Mouse (Mus musculus): ENCODE results near the gene Rere. TPM values are rescaled to one million over a fixed set of nuclear protein-coding genes. Genes with fewer than 3 reads are reported as not detected.

Rere gene
- total and polyA plus RNA-seq, 2 experiments from 2014 or later, result 18.9 to 31.3 TPM

GRCm38 (mm10) chr4:150575363-150576092 is 294.1 kb downstream of the Rere start:
- Histone ChIP-seq H3K9ac (no peak overlapping the region), H3K9me3 (ENCODE audit: low read length) (no peaks in the 10 kb centered on the region), H3K4me2 (ENCODE audit: low read depth) (no peak overlapping the region), H3K4me3 (ENCODE audit: low read depth, low read length) (no peak overlapping the region), H3K27me3 (ENCODE audit: insufficient read depth, low read length) (no peaks in the 10 kb centered on the region), H3K36me3 (ENCODE audit: insufficient read depth) (no peaks in the 10 kb centered on the region), H3K27ac (ENCODE audit: low read depth, low read length) (no peak overlapping the region), H3K4me1 (ENCODE audit: insufficient read depth) (no peaks in the 10 kb centered on the region; the same call in 1 of the 2 replicates)
- ATAC-seq (no peak), DNase-seq (no peak)
- WGBS, result 76% methylated on average over 3 of the region's 3 CpGs
- TF ChIP-seq CTCF (IDR thresholded peaks at IDR 0.05; ENCODE audit: low read depth), result no peak

GRCm38 (mm10) chr4:150576339-150576738 is 294.9 kb downstream of the Rere start:
- 91% methylated on average over 3 of the region's 3 CpGs for WGBS
- no peak for DNase-seq
- Histone ChIP-seq H3K4me3 (ENCODE audit: low read depth, low read length) (no peak overlapping the region), H3K4me1 (ENCODE audit: insufficient read depth) (no peaks in the 10 kb centered on the region; the same call in 1 of the 2 replicates), H3K27ac (ENCODE audit: low read depth, low read length) (no peak overlapping the region), H3K27me3 (ENCODE audit: insufficient read depth, low read length) (no peaks in the 10 kb centered on the region), H3K4me2 (ENCODE audit: low read depth) (no peak overlapping the region), H3K36me3 (ENCODE audit: insufficient read depth) (no peaks in the 10 kb centered on the region), H3K9me3 (ENCODE audit: low read length) (no peaks in the 10 kb centered on the region), H3K9ac (no peak overlapping the region)
- no peak for ATAC-seq
- TF ChIP-seq CTCF (IDR thresholded peaks at IDR 0.05; ENCODE audit: low read depth), result no peak

GRCm38 (mm10) chr4:150578021-150578420 is 296.6 kb downstream of the Rere start:
- no peak overlapping the region for H3K4me3 ChIP-seq (ENCODE audit: low read depth, low read length)
- no peak overlapping the region for H3K9ac ChIP-seq
- no peaks in the 10 kb centered on the region for H3K36me3 ChIP-seq (ENCODE audit: insufficient read depth)
- H3K4me2 ChIP-seq (ENCODE audit: low read depth), result no peak overlapping the region
- WGBS, result 92% methylated on average over 3 of the region's 3 CpGs
- no peak for DNase-seq
- no peak for TF ChIP-seq CTCF (IDR thresholded peaks at IDR 0.05; ENCODE audit: low read depth)
- ATAC-seq, result no peak
- H3K27ac ChIP-seq (ENCODE audit: low read depth, low read length), result no peak overlapping the region
- peaks cover 3% of the 10 kb centered on the region for H3K4me1 ChIP-seq (ENCODE audit: insufficient read depth)
- H3K9me3 ChIP-seq (ENCODE audit: low read length), result no peaks in the 10 kb centered on the region
- H3K27me3 ChIP-seq (ENCODE audit: insufficient read depth, low read length), result no peaks in the 10 kb centered on the region

DNA sequence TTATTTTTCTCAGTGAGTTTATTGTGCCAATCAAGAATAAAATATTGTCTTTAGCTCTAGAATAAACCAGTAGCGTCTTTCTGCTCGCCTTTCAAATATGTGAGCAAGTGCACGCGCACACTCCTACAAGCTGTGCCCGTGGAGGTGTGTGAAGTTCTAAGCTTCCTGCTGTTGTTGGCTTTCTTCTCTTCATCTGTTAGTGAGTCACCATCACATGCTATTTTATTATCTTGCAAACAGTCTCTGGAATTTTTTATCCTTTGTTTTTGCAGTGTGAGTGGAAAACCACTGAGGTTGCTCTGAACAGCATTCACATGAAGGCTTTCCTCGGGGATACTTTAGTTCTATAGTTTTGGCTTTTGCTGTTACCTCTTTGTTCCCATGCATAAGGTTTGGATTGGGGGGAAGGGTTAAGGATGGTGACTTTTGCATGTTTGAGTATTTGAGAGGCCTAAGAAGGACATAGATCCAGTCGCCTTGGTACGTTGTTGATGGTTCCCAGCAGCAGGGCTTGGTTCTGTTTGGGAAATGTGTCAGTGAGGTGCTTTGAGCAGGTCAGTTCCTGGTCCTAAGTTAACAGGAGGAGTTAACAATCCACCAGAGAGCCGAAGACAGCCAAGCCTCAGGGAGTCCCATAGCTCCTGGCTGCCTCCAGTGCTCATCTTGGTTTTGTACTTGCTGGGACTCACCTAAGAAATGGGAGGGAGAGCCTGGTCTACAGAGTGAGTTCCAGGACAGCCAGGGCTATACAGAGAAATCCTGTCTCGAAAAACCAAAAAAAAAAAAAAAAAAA is 300.7 kb downstream of the Rere start:
- Histone ChIP-seq H3K36me3 (ENCODE audit: insufficient read depth) (no peaks in the 10 kb centered on the region), H3K9me3 (ENCODE audit: low read length) (no peaks in the 10 kb centered on the region), H3K27ac (ENCODE audit: low read depth, low read length) (no peak overlapping the region), H3K27me3 (ENCODE audit: insufficient read depth, low read length) (no peaks in the 10 kb centered on the region), H3K9ac (no peak overlapping the region), H3K4me2 (ENCODE audit: low read depth) (no peak overlapping the region), H3K4me1 (ENCODE audit: insufficient read depth) (peaks cover 15% of the 10 kb centered on the region), H3K4me3 (ENCODE audit: low read depth, low read length) (no peak overlapping the region)
- 65% methylated on average over 10 of the region's 10 CpGs for WGBS
- TF ChIP-seq CTCF (IDR thresholded peaks at IDR 0.05; ENCODE audit: low read depth), result no peak
- DNase-seq (no peak), ATAC-seq (no peak)

DNA sequence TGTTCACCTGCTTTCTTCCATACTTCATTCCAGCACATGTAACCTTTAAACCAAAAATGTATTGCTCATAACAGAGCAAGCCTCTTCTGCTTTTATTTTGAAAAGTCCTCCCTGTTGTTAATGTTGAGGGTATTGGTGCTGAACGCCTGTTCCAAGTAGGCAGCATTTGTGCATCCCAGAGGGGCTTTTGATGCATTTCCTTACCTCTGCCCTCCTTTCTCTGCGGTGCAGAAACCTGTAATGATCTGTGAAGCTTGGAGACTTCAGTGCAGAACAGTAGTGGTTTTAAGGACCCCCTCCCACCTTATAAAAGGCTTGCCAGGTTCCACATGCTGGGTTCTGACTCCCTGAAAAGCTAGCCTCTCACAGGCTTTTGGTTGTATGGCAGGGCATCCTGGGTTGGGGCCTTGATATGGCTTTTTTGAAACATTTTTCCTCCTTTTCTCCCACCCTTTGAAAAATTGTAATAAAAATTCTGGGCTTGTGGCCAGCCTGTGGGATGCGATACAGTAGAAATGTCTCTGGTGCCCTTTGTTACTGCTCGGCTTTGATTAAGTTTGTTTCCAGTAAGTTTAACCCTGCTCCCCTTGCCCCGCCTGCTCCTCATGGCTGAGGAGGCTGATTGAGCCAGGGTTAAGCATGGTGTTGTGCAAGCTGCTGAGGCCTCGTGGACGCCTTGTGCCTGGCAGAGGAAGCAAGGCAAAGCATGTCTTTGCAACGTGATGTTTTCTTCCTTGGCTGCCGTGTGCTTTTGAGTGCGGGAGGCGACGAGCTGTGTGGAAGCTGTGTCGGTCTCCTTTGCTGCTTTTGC is 301.7 kb downstream of the Rere start:
- ATAC-seq, result peak; percentile 87
- DNase-seq, result peak; percentile 72
- Histone ChIP-seq H3K9me3 (ENCODE audit: low read length) (no peaks in the 10 kb centered on the region), H3K4me1 (ENCODE audit: insufficient read depth) (peaks cover 21% of the 10 kb centered on the region), H3K27me3 (ENCODE audit: insufficient read depth, low read length) (no peaks in the 10 kb centered on the region), H3K9ac (peak overlapping the region; percentile 22; the same call in 1 of the 2 replicates), H3K4me2 (ENCODE audit: low read depth) (peak overlapping the region; percentile 24), H3K36me3 (ENCODE audit: insufficient read depth) (no peaks in the 10 kb centered on the region), H3K4me3 (ENCODE audit: low read depth, low read length) (no peak overlapping the region), H3K27ac (ENCODE audit: low read depth, low read length) (peak overlapping the region; percentile 69)
- WGBS, result 10% methylated on average over 13 of the region's 13 CpGs
- peak; percentile 15; the same call in 1 of the 2 replicates for TF ChIP-seq CTCF (IDR thresholded peaks at IDR 0.05; ENCODE audit: low read depth)

GRCm38 (mm10) chr4:150583777-150584135 is 302.3 kb downstream of the Rere start:
- ATAC-seq (peak; percentile 36; the same call in 1 of the 2 replicates), DNase-seq (no peak)
- 50% methylated on average over 3 of the region's 3 CpGs for WGBS

More at GRCm38 (mm10) chr4:150583777-150584135, 302.3 kb downstream of the Rere start:
- Histone ChIP-seq H3K9ac (0 out of 2 replicates have a peak overlapping the region, but pooled peaks have one; percentile 22), H3K27ac (ENCODE audit: low read depth, low read length) (peak overlapping the region; percentile 69), H3K4me2 (ENCODE audit: low read depth) (no peak overlapping the region), H3K36me3 (ENCODE audit: insufficient read depth) (no peaks in the 10 kb centered on the region), H3K4me1 (ENCODE audit: insufficient read depth) (peaks cover 21% of the 10 kb centered on the region), H3K4me3 (ENCODE audit: low read depth, low read length) (no peak overlapping the region), H3K9me3 (ENCODE audit: low read length) (no peaks in the 10 kb centered on the region), H3K27me3 (ENCODE audit: insufficient read depth, low read length) (no peaks in the 10 kb centered on the region)
- TF ChIP-seq CTCF (IDR thresholded peaks at IDR 0.05; ENCODE audit: low read depth), result no peak
